Mouse (Mus musculus) hindbrain, embryonic 16.5 days (tissue): ENCODE results near the gene Zdbf2. TPM values are rescaled to one million over a fixed set of nuclear protein-coding genes. Genes with fewer than 3 reads are reported as not detected.
"Not testable (repeated sequence)": the region's sequence is repeated elsewhere in the genome, so short reads cannot be mapped to it uniquely, and the experiment has no call there.

ENCODE experiments used
- ATAC-seq: fragments of 200-750 bp; cut with Nextera tagmentation; 2 replicates; pipeline ENCODE4 v1.8.0; 2017; ENCODE audit warnings: moderate TSS enrichment, moderate library complexity
- H3K27ac ChIP-seq: fragments of 300-500 bp; sonication (generic); 2 replicates; pipeline ENCODE4 v1.5.1; 2014; ENCODE audit warnings: low read depth, mild to moderate bottlenecking, control low read depth, low read length, moderate library complexity
- H3K27me3 ChIP-seq: fragments of 300-500 bp; sonication (generic); replicated peaks from 2 replicates; pipeline ENCODE4 v1.6.1; 2014; ENCODE audit warnings: low read length; ENCODE audit not compliant: control insufficient read depth, insufficient read depth
- H3K36me3 ChIP-seq: fragments of 300-500 bp; sonication (generic); 2 replicates; pipeline ENCODE4 v1.6.1; 2014; ENCODE audit warnings: mild to moderate bottlenecking, low read length, moderate library complexity, mixed read lengths; ENCODE audit not compliant: control insufficient read depth, insufficient read depth
- H3K4me1 ChIP-seq: fragments of 300-500 bp; sonication (generic); 2 replicates; pipeline ENCODE4 v1.6.1; 2014; ENCODE audit warnings: low read depth, low read length; ENCODE audit not compliant: control insufficient read depth, insufficient read depth
- H3K4me2 ChIP-seq: fragments of 300-500 bp; sonication (generic); 2 replicates; pipeline ENCODE4 v1.6.1; 2014; ENCODE audit warnings: mild to moderate bottlenecking, low read length, control low read depth, moderate library complexity
- H3K4me3 ChIP-seq: fragments of 300-500 bp; sonication (generic); 2 replicates; pipeline ENCODE4 v1.5.1; 2014; ENCODE audit warnings: mild to moderate bottlenecking, low read length, control low read depth, moderate library complexity
- H3K9ac ChIP-seq: fragments of 300-500 bp; sonication (generic); 2 replicates; pipeline ENCODE4 v1.6.1; 2014; ENCODE audit warnings: low read depth, mild to moderate bottlenecking, control low read depth, low read length, moderate library complexity
- H3K9me3 ChIP-seq: fragments of 300-500 bp; sonication (generic); 2 replicates; pipeline ENCODE4 v1.6.1; 2014; ENCODE audit warnings: mild to moderate bottlenecking, low read length, moderate library complexity; ENCODE audit not compliant: control insufficient read depth
- WGBS: fragments of 180-500 bp; shearing (Covaris S2); extraction: QIAGEN DNeasy Blood & Tissue Kit; methylation state at CpG from one replicate; pipeline ENCODE4 v1.1.7; 2014; 5-methylcytosine and 5-hydroxymethylcytosine counted together
- microRNA-seq: library from miRNA; unstranded; fragments of <30 nt; microRNA quantifications from one replicate; pipeline ENCODE4, GENCODE M21; 2017
- polyA plus RNA-seq: library from polyadenylated mRNA; unstranded; fragments of >200 nt; fragmentation: Nextera tagmentation; extraction: Ambion mirVana; gene quantifications from 2 replicates; pipeline ENCODE4 v1.2.1, GENCODE M21; 2015

The Zdbf2 gene
- polyA plus RNA-seq, 1 experiment from 2014 or later: 36.3 TPM

DNA sequence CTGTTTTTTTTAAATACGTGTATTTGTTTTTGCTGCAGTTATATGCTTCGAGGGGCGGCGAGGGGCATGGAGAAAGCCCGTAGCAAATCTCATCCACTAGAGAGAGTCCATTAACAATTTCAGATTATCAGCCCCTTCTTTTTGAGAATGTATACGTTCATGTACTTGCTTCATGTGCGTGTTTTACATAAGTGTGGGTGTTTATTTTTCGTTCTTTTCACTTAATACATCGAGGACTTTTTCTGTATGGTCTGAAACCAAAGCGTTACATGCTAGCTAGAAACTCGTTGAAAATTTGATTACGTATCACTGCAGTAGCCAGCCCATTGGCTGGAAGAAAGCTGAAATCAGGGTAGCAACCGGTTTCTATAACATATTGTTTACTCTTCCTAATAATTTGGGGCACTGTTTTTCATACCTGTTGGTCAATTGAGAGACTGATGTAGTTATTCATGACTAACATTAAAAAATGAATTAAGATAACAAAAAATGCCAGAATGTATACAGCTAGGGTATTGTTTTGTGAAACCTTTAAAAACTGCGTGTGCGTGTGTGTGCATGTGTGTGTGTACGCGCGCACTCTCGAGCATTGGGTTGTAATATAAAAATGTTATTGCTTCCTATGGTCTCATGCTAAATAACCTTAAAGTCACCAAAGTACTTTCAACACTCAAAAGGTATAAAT, 1.1 kb downstream of the Zdbf2 start:
- H3K27me3 ChIP-seq: peaks cover 28% of the 10 kb centered on the region
- H3K9me3 ChIP-seq: no peaks in the 10 kb centered on the region
- H3K4me2 ChIP-seq: peak overlapping the region; percentile 64
- no peaks in the 10 kb centered on the region for H3K36me3 ChIP-seq
- no peaks in the 10 kb centered on the region; the same call in 1 of the 2 replicates for H3K4me1 ChIP-seq
- no peak for ATAC-seq
- H3K4me3 ChIP-seq: peak overlapping the region; percentile 63
- 5% methylated on average over 19 of the region's 19 CpGs for WGBS
- peak overlapping the region; percentile 79 for H3K9ac ChIP-seq
- no peak overlapping the region for H3K27ac ChIP-seq

DNA sequence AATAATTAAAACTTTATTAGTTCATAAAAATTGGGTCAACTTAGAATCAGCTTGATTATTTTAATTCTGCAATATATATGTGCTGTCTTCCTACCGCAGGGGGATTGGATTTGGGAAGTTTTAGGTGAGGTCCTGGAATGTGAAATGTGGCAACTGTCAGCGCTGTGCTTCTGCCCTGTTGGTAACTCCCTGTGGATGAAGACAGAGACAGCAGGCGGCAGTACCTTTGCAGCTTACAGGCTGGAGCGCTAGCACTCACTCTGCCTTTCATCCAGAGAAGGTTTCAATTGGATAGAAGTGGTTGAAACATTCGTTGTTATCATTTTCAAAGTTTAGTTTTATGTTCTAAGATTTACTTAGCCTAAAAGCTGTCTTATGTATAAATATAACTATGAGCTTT, 5.0 kb downstream of the Zdbf2 start:
- H3K9me3 ChIP-seq: no peaks in the 10 kb centered on the region
- no peak overlapping the region for H3K27ac ChIP-seq
- no peaks in the 10 kb centered on the region for H3K36me3 ChIP-seq
- no peak overlapping the region for H3K4me3 ChIP-seq
- no peak overlapping the region for H3K4me2 ChIP-seq
- ATAC-seq: no peak
- 31% methylated on average over 5 of the region's 5 CpGs for WGBS
- no peaks in the 10 kb centered on the region; the same call in 1 of the 2 replicates for H3K4me1 ChIP-seq
- H3K27me3 ChIP-seq: peaks cover 11% of the 10 kb centered on the region
- H3K9ac ChIP-seq: no peak overlapping the region

DNA sequence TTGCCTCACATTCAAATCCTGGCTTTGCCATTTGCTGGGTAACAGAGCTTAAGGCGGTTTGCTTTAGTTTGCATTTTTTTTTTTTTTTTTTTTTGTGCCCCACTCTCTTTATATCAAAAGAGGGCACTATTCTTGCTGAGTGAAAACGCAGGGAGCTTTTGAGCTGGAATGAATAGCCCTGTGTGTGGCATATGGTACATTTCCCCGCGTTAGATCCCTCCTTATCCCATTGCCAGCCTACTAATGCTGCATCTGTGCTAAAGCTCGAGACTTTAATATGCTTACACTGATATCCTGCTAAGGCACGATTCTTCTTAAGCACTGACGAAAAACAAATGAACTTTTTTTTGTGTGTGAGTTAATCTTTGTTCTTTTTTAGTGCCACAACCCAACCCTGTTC, 20.9 kb downstream of the Zdbf2 start:
- Histone ChIP-seq H3K36me3 (no peaks in the 10 kb centered on the region), H3K27me3 (no peaks in the 10 kb centered on the region), H3K27ac (no peak overlapping the region), H3K9ac (no peak overlapping the region), H3K4me2 (no peak overlapping the region), H3K9me3 (no peaks in the 10 kb centered on the region), H3K4me1 (no peaks in the 10 kb centered on the region), H3K4me3 (no peak overlapping the region)
- no peak for ATAC-seq
- WGBS: 19% methylated on average over 7 of the region's 7 CpGs

DNA sequence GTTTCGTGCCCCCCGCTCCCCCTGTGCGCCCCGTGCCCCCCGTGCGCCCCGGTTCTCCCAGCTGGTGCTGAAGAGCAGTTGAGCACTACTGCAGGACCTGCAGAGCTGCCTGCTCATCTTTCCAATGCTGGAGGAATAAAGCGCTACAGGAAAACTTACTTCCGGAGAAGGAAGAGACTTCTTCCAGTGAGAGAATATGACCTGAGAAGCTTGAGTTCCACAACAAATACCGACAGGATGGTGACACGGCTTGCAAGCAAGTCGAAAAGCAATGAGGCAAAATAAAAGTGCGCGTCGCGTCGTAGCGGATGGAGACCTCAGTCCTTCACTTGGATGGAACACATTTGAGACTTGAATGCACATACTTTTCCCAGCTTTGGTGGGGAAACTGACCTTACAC, 36.6 kb downstream of the Zdbf2 start:
- Histone ChIP-seq H3K27ac (no peak overlapping the region), H3K4me3 (peak overlapping the region; percentile 27; the same call in 1 of the 2 replicates), H3K9me3 (peaks cover 2% of the 10 kb centered on the region; the same call in 1 of the 2 replicates), H3K4me2 (peak overlapping the region; percentile 52), H3K9ac (no peak overlapping the region), H3K4me1 (no peaks in the 10 kb centered on the region), H3K27me3 (no peaks in the 10 kb centered on the region), H3K36me3 (peaks cover 5% of the 10 kb centered on the region; the same call in 1 of the 2 replicates)
- no peak for ATAC-seq
- WGBS: 44% methylated on average over 18 of the region's 18 CpGs

DNA sequence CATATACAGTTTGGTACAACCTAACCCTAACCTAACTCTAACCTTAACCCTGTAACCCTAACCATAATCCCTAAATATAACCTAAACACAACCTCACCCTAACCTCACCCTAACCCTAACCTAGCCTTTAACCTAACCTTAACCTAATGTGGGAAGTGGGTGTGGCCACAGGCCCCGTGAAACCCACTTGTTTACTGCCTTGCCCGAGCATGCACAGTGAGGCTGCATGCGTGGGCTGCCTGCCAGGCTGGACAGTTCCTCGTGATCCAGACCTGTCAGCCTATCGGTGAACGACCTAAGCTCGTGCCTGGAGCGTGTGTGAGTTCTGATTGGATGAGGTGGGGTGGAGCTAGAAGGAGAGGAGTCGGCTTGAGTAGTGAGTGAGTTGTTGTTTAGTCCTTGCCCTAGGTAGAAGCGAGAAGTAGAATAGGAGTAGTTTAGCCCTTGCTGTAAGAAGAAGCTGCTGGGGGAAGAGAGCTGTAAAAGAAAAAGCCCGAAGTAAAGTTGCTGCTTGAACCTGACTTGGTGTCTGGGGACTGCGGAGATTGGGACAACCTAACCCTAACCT, 50.6 kb downstream of the Zdbf2 start:
- H3K4me3 ChIP-seq, H3K4me1 ChIP-seq, H3K27ac ChIP-seq, H3K9me3 ChIP-seq, H3K27me3 ChIP-seq, H3K36me3 ChIP-seq, H3K4me2 ChIP-seq, H3K9ac ChIP-seq, ATAC-seq: not testable (repeated sequence)
- WGBS: 58% methylated on average over 12 of the region's 12 CpGs

Small RNA genes lying within 50 kb of the gene (microRNA-seq; reads per million reads assigned to microRNA genes)
- gene Gm24513: 0.83 reads per million

Other genes with a start within 250 kb of the Zdbf2 start
- 7.5 and 9.1 TPM in 2 replicates for gene Ino80d, start 158.6 kb upstream of the Zdbf2 start, polyA plus RNA-seq
- 433 and 454 TPM in 2 replicates for gene Eef1b2, start 96.4 kb upstream of the Zdbf2 start, polyA plus RNA-seq
- gene Ndufs1, start 96.4 kb upstream of the Zdbf2 start, polyA plus RNA-seq: 157 and 162 TPM in 2 replicates
- 0.86 and 1.0 TPM in 2 replicates for gene Gpr1, start 58.7 kb upstream of the Zdbf2 start, polyA plus RNA-seq
- gene Adam23, start 172.6 kb downstream of the Zdbf2 start, polyA plus RNA-seq: 11.7 and 12.2 TPM in 2 replicates